Mouse (Mus musculus): ENCODE measurements at regions not wholly inside any gene's neighbourhood (a gene's known extent, or its start where the extent isn't known, plus 50 kb on each side); places are given as distances from the start of the nearest gene placed in this dataset.

GRCm38 (mm10) chr19:59687681-59688080, 229.5 kb downstream of the Emx2 start:
- Histone ChIP-seq H3K4me1 (ENCODE audit: control insufficient read depth, insufficient read depth, low read length) (no peaks in the 10 kb centered on the region), H3K36me3 (ENCODE audit: control insufficient read depth, insufficient read depth, low read length) (no peaks in the 10 kb centered on the region), H3K9ac (ENCODE audit: low read length) (no peak overlapping the region), H3K27ac (ENCODE audit: low read depth, low read length) (no peak overlapping the region), H3K27me3 (ENCODE audit: control insufficient read depth, insufficient read depth, low read length) (no peaks in the 10 kb centered on the region), H3K4me3 (ENCODE audit: low read depth, low read length) (no peak overlapping the region), H3K4me2 (no peak overlapping the region), H3K9me3 (ENCODE audit: control insufficient read depth, low read length) (no peaks in the 10 kb centered on the region)
- ATAC-seq (ENCODE audit: low FRiP score): no peak
- peak; percentile 39 for DNase-seq (ENCODE audit: low spot score, missing footprints)
- 87% methylated on average over 1 of the region's 1 CpGs for WGBS

GRCm38 (mm10) chr19:59691541-59692096, 233.4 kb downstream of the Emx2 start:
- no peak for ATAC-seq (ENCODE audit: low FRiP score)
- no peaks in the 10 kb centered on the region for H3K27me3 ChIP-seq (ENCODE audit: control insufficient read depth, insufficient read depth, low read length)

DNA sequence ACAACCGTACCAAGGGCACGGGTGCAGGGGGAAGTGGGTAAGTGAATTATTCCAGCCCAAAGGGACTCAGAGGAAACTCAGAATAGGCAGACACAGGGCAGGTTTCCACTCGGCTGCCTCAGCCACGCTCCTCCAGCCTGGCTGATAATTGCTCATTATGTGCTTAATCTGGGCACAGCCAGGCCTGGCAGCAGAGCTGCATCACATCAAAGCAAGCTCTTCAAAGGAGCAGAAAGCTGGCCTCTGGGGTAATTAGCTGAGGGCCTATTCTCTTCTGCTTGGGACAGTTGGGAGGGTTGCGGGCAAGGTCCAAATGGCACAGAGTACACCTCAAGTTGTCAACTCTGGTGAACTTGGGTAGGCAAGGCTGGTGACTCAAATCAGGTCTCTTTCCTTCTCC, 239.5 kb downstream of the Emx2 start:
- H3K9ac ChIP-seq (ENCODE audit: low read length): no peak overlapping the region
- no peaks in the 10 kb centered on the region for H3K9me3 ChIP-seq (ENCODE audit: control insufficient read depth, low read length)
- WGBS: 25% methylated on average over 5 of the region's 5 CpGs
- H3K27ac ChIP-seq (ENCODE audit: low read depth, low read length): no peak overlapping the region
- H3K36me3 ChIP-seq (ENCODE audit: control insufficient read depth, insufficient read depth, low read length): no peaks in the 10 kb centered on the region
- ATAC-seq (ENCODE audit: low FRiP score) (peak; percentile 27; the same call in 1 of the 2 replicates), DNase-seq (ENCODE audit: low spot score, missing footprints) (no peak)
- H3K4me1 ChIP-seq (ENCODE audit: control insufficient read depth, insufficient read depth, low read length): no peaks in the 10 kb centered on the region
- no peaks in the 10 kb centered on the region for H3K27me3 ChIP-seq (ENCODE audit: control insufficient read depth, insufficient read depth, low read length)
- no peak overlapping the region for H3K4me2 ChIP-seq
- H3K4me3 ChIP-seq (ENCODE audit: low read depth, low read length): no peak overlapping the region

More at GRCm38 (mm10) chr19:59691541-59692096, 233.4 kb downstream of the Emx2 start:
- Histone ChIP-seq H3K9ac (ENCODE audit: low read length) (no peak overlapping the region), H3K4me3 (ENCODE audit: low read depth, low read length) (no peak overlapping the region), H3K4me1 (ENCODE audit: control insufficient read depth, insufficient read depth, low read length) (no peaks in the 10 kb centered on the region), H3K4me2 (no peak overlapping the region), H3K36me3 (ENCODE audit: control insufficient read depth, insufficient read depth, low read length) (no peaks in the 10 kb centered on the region), H3K9me3 (ENCODE audit: control insufficient read depth, low read length) (no peaks in the 10 kb centered on the region), H3K27ac (ENCODE audit: low read depth, low read length) (no peak overlapping the region)
- DNase-seq (ENCODE audit: low spot score, missing footprints): no peak
- WGBS: 87% methylated on average over 15 of the region's 15 CpGs

DNA sequence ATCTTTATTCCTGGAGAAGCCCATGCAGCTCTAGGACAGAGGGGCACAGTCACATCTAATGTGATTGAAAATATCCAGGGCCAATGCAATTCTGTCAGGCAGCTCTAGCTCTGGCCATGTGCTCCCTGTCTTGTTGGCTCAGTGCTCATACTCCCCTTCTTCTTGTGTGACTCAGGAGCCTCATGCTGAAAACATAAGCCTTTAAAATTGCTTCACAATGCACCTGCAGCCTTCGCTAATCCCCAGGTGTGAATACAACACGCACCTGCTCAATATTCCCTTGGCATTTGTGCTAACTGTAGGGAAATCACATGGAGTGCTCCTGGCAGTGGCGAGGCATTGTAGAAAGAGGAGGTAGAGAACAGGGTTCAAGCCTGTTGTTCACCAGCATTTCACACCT, 242.0 kb downstream of the Emx2 start:
- Histone ChIP-seq H3K27me3 (ENCODE audit: control insufficient read depth, insufficient read depth, low read length) (no peaks in the 10 kb centered on the region), H3K36me3 (ENCODE audit: control insufficient read depth, insufficient read depth, low read length) (no peaks in the 10 kb centered on the region), H3K4me2 (no peak overlapping the region), H3K9me3 (ENCODE audit: control insufficient read depth, low read length) (no peaks in the 10 kb centered on the region), H3K27ac (ENCODE audit: low read depth, low read length) (no peak overlapping the region), H3K4me1 (ENCODE audit: control insufficient read depth, insufficient read depth, low read length) (no peaks in the 10 kb centered on the region), H3K9ac (ENCODE audit: low read length) (no peak overlapping the region), H3K4me3 (ENCODE audit: low read depth, low read length) (no peak overlapping the region)
- WGBS: 78% methylated on average over 3 of the region's 3 CpGs
- ATAC-seq (ENCODE audit: low FRiP score) (no peak), DNase-seq (ENCODE audit: low spot score, missing footprints) (no peak)

GRCm38 (mm10) chr19:59707106-59707505, 236.3 kb downstream of the Rab11fip2 start:
- 32% methylated on average over 5 of the region's 5 CpGs for WGBS
- Histone ChIP-seq H3K27me3 (ENCODE audit: control insufficient read depth, insufficient read depth, low read length) (no peaks in the 10 kb centered on the region), H3K4me3 (ENCODE audit: low read depth, low read length) (no peak overlapping the region), H3K9me3 (ENCODE audit: control insufficient read depth, low read length) (no peaks in the 10 kb centered on the region), H3K4me1 (ENCODE audit: control insufficient read depth, insufficient read depth, low read length) (no peaks in the 10 kb centered on the region), H3K4me2 (no peak overlapping the region), H3K27ac (ENCODE audit: low read depth, low read length) (no peak overlapping the region), H3K9ac (ENCODE audit: low read length) (no peak overlapping the region), H3K36me3 (ENCODE audit: control insufficient read depth, insufficient read depth, low read length) (no peaks in the 10 kb centered on the region)
- ATAC-seq (ENCODE audit: low FRiP score) (no peak), DNase-seq (ENCODE audit: low spot score, missing footprints) (no peak)

- no peaks in the 10 kb centered on the region for H3K4me1 ChIP-seq (ENCODE audit: control insufficient read depth, insufficient read depth, low read length)
- ATAC-seq (ENCODE audit: low FRiP score): no peak
- no peak overlapping the region for H3K27ac ChIP-seq (ENCODE audit: low read depth, low read length)
- no peak for DNase-seq (ENCODE audit: low spot score, missing footprints)
- no peak overlapping the region for H3K9ac ChIP-seq (ENCODE audit: low read length)
- H3K27me3 ChIP-seq (ENCODE audit: control insufficient read depth, insufficient read depth, low read length): no peaks in the 10 kb centered on the region
- no peaks in the 10 kb centered on the region for H3K36me3 ChIP-seq (ENCODE audit: control insufficient read depth, insufficient read depth, low read length)
- no peaks in the 10 kb centered on the region for H3K9me3 ChIP-seq (ENCODE audit: control insufficient read depth, low read length)
- WGBS: 57% methylated on average over 2 of the region's 2 CpGs
- no peak overlapping the region for H3K4me3 ChIP-seq (ENCODE audit: low read depth, low read length)
- no peak overlapping the region for H3K4me2 ChIP-seq
Observed at GRCm38 (mm10) chr19:59709180-59709579, 234.3 kb downstream of the Rab11fip2 start.

GRCm38 (mm10) chr19:59715086-59715485, 228.4 kb downstream of the Rab11fip2 start:
- DNase-seq (ENCODE audit: low spot score, missing footprints) (no peak), ATAC-seq (ENCODE audit: low FRiP score) (no peak)
- WGBS: 89% methylated on average over 2 of the region's 2 CpGs
- Histone ChIP-seq H3K4me2 (no peak overlapping the region), H3K27ac (ENCODE audit: low read depth, low read length) (no peak overlapping the region), H3K4me1 (ENCODE audit: control insufficient read depth, insufficient read depth, low read length) (no peaks in the 10 kb centered on the region), H3K4me3 (ENCODE audit: low read depth, low read length) (no peak overlapping the region), H3K36me3 (ENCODE audit: control insufficient read depth, insufficient read depth, low read length) (no peaks in the 10 kb centered on the region), H3K27me3 (ENCODE audit: control insufficient read depth, insufficient read depth, low read length) (no peaks in the 10 kb centered on the region), H3K9ac (ENCODE audit: low read length) (no peak overlapping the region), H3K9me3 (ENCODE audit: control insufficient read depth, low read length) (no peaks in the 10 kb centered on the region)

GRCm38 (mm10) chr19:59717813-59718483, 225.5 kb downstream of the Rab11fip2 start:
- Histone ChIP-seq H3K9ac (ENCODE audit: low read length) (no peak overlapping the region), H3K27ac (ENCODE audit: low read depth, low read length) (no peak overlapping the region), H3K4me3 (ENCODE audit: low read depth, low read length) (no peak overlapping the region), H3K27me3 (ENCODE audit: control insufficient read depth, insufficient read depth, low read length) (no peaks in the 10 kb centered on the region), H3K9me3 (ENCODE audit: control insufficient read depth, low read length) (no peaks in the 10 kb centered on the region), H3K4me2 (no peak overlapping the region), H3K4me1 (ENCODE audit: control insufficient read depth, insufficient read depth, low read length) (no peaks in the 10 kb centered on the region), H3K36me3 (ENCODE audit: control insufficient read depth, insufficient read depth, low read length) (no peaks in the 10 kb centered on the region)
- DNase-seq (ENCODE audit: low spot score, missing footprints) (no peak), ATAC-seq (ENCODE audit: low FRiP score) (no peak)
- 6% methylated on average over 8 of the region's 8 CpGs for WGBS

DNA sequence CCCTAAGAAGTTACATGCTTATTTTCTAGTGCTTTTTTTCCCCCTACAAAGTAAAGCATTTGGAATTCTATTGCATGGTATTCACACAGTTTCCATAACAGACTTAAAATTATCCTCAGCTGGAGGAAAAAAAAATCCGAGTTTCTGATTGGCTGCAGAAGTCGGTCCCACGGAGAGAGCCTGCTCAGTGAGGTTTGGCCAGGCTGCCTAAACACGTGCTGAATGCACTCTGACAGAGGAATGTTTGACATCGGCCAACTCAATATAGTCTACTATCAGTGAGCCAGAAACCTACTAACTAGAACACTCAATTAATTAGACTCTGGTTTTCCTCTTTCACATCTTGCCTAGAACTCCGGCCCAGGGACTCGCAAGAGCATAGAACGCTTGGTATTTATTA, 204.9 kb downstream of the Rab11fip2 start:
- ATAC-seq (ENCODE audit: low FRiP score) (no peak), DNase-seq (ENCODE audit: low spot score, missing footprints) (no peak)
- H3K27ac ChIP-seq (ENCODE audit: low read depth, low read length): no peak overlapping the region
- 72% methylated on average over 8 of the region's 8 CpGs for WGBS
- no peaks in the 10 kb centered on the region for H3K9me3 ChIP-seq (ENCODE audit: control insufficient read depth, low read length)
- H3K4me1 ChIP-seq (ENCODE audit: control insufficient read depth, insufficient read depth, low read length): no peaks in the 10 kb centered on the region
- H3K9ac ChIP-seq (ENCODE audit: low read length): no peak overlapping the region
- H3K4me3 ChIP-seq (ENCODE audit: low read depth, low read length): no peak overlapping the region
- H3K4me2 ChIP-seq: no peak overlapping the region
- H3K36me3 ChIP-seq (ENCODE audit: control insufficient read depth, insufficient read depth, low read length): no peaks in the 10 kb centered on the region
- no peaks in the 10 kb centered on the region for H3K27me3 ChIP-seq (ENCODE audit: control insufficient read depth, insufficient read depth, low read length)
